Mouse (Mus musculus): Measurements from ENCODE around the gene Cdk10. TPM values are rescaled to one million over a fixed set of nuclear protein-coding genes. Genes with fewer than 3 reads are reported as not detected.

Cdk10 gene
- polyA plus RNA-seq, 1 experiment from 2014 or later = 53.3 TPM

GRCm38 (mm10) chr8:123242107-123242923 lies 17.7 kb downstream of the Cdk10 start:
- Histone ChIP-seq H3K4me1 (ENCODE audit: control insufficient read depth, insufficient read depth, low read depth, low read length) (no peaks in the 10 kb centered on the region), H3K36me3 (ENCODE audit: control insufficient read depth, insufficient read depth, low read length) (peaks cover 36% of the 10 kb centered on the region)

GRCm38 (mm10) chr8:123243053-123243452 lies 18.4 kb downstream of the Cdk10 start:
- Histone ChIP-seq H3K4me1 (ENCODE audit: control insufficient read depth, insufficient read depth, low read depth, low read length) (no peaks in the 10 kb centered on the region), H3K9me3 (ENCODE audit: control insufficient read depth, low read length) (no peaks in the 10 kb centered on the region), H3K36me3 (ENCODE audit: control insufficient read depth, insufficient read depth, low read length) (peaks cover 43% of the 10 kb centered on the region), H3K27me3 (replicated peaks; ENCODE audit: control insufficient read depth, insufficient read depth, low read length) (no peaks in the 10 kb centered on the region), H3K9ac (ENCODE audit: low read depth, low read length) (no peak overlapping the region), H3K27ac (ENCODE audit: low read depth, low read length) (no peak overlapping the region), H3K4me3 (ENCODE audit: low read length) (no peak overlapping the region), H3K4me2 (ENCODE audit: low read length) (no peak overlapping the region)
- ATAC-seq = no peak
- WGBS = 68% methylated on average over 11 of the region's 11 CpGs

More at GRCm38 (mm10) chr8:123242107-123242923, 17.7 kb downstream of the Cdk10 start:
- no peak overlapping the region for H3K9ac ChIP-seq (ENCODE audit: low read depth, low read length)
- H3K4me2 ChIP-seq (ENCODE audit: low read length) = no peak overlapping the region
- no peaks in the 10 kb centered on the region for H3K27me3 ChIP-seq (replicated peaks; ENCODE audit: control insufficient read depth, insufficient read depth, low read length)
- no peak for ATAC-seq
- no peaks in the 10 kb centered on the region for H3K9me3 ChIP-seq (ENCODE audit: control insufficient read depth, low read length)
- no peak overlapping the region for H3K4me3 ChIP-seq (ENCODE audit: low read length)
- H3K27ac ChIP-seq (ENCODE audit: low read depth, low read length) = no peak overlapping the region
- 86% methylated on average over 7 of the region's 7 CpGs for whole genome bisulfite sequencing

GRCm38 (mm10) chr8:123244382-123244781 lies 19.7 kb downstream of the Cdk10 start:
- Histone ChIP-seq H3K36me3 (ENCODE audit: control insufficient read depth, insufficient read depth, low read length) (peaks cover 52% of the 10 kb centered on the region), H3K9ac (ENCODE audit: low read depth, low read length) (no peak overlapping the region), H3K4me3 (ENCODE audit: low read length) (no peak overlapping the region), H3K4me1 (ENCODE audit: control insufficient read depth, insufficient read depth, low read depth, low read length) (no peaks in the 10 kb centered on the region), H3K27me3 (replicated peaks; ENCODE audit: control insufficient read depth, insufficient read depth, low read length) (no peaks in the 10 kb centered on the region), H3K27ac (ENCODE audit: low read depth, low read length) (no peak overlapping the region), H3K9me3 (ENCODE audit: control insufficient read depth, low read length) (no peaks in the 10 kb centered on the region), H3K4me2 (ENCODE audit: low read length) (no peak overlapping the region)
- no peak for ATAC-seq
- WGBS = 96% methylated on average over 4 of the region's 4 CpGs

- no peak for ATAC-seq
- Histone ChIP-seq H3K4me1 (ENCODE audit: control insufficient read depth, insufficient read depth, low read depth, low read length) (no peaks in the 10 kb centered on the region), H3K4me3 (ENCODE audit: low read length) (no peak overlapping the region), H3K9me3 (ENCODE audit: control insufficient read depth, low read length) (no peaks in the 10 kb centered on the region), H3K9ac (ENCODE audit: low read depth, low read length) (no peak overlapping the region), H3K4me2 (ENCODE audit: low read length) (no peak overlapping the region), H3K27ac (ENCODE audit: low read depth, low read length) (no peak overlapping the region), H3K36me3 (ENCODE audit: control insufficient read depth, insufficient read depth, low read length) (peaks cover 56% of the 10 kb centered on the region), H3K27me3 (replicated peaks; ENCODE audit: control insufficient read depth, insufficient read depth, low read length) (no peaks in the 10 kb centered on the region)
- 92% methylated on average over 12 of the region's 12 CpGs for WGBS
Observed at GRCm38 (mm10) chr8:123245543-123245942, 20.9 kb downstream of the Cdk10 start.

- H3K4me2 ChIP-seq (ENCODE audit: low read length) = no peak overlapping the region
- H3K4me1 ChIP-seq (ENCODE audit: control insufficient read depth, insufficient read depth, low read depth, low read length) = peaks cover 4% of the 10 kb centered on the region
- H3K9ac ChIP-seq (ENCODE audit: low read depth, low read length) = no peak overlapping the region
- 100% methylated on average over 6 of the region's 6 CpGs for WGBS
- H3K4me3 ChIP-seq (ENCODE audit: low read length) = no peak overlapping the region
- H3K27ac ChIP-seq (ENCODE audit: low read depth, low read length) = no peak overlapping the region
- H3K27me3 ChIP-seq (replicated peaks; ENCODE audit: control insufficient read depth, insufficient read depth, low read length) = no peaks in the 10 kb centered on the region
- H3K9me3 ChIP-seq (ENCODE audit: control insufficient read depth, low read length) = no peaks in the 10 kb centered on the region
- H3K36me3 ChIP-seq (ENCODE audit: control insufficient read depth, insufficient read depth, low read length) = peaks cover 64% of the 10 kb centered on the region
- no peak for ATAC-seq
Observed at GRCm38 (mm10) chr8:123247748-123248147, 23.1 kb downstream of the Cdk10 start.

DNA sequence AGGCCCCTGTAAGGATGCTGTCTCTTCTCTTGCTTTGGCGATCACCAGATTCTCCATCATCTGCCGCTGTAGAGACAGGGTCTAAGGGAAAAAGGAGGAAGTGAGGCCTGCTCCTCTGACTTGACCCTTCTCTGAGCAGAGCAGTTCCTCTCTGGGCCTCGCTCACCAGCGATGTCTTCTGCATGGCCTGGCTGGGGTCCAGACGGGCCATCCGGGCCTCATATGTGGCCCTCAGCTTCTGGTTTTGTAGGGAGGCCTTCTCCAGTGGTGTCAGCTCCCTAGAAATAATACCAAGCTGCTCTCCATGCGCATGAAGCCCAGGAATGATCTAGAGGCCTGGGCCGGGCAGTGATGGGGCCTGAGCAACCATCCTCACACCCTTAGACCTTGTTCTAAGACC lies 24.0 kb downstream of the Cdk10 start:
- WGBS = 93% methylated on average over 8 of the region's 8 CpGs
- Histone ChIP-seq H3K4me2 (ENCODE audit: low read length) (no peak overlapping the region), H3K9ac (ENCODE audit: low read depth, low read length) (no peak overlapping the region), H3K4me3 (ENCODE audit: low read length) (no peak overlapping the region), H3K27me3 (replicated peaks; ENCODE audit: control insufficient read depth, insufficient read depth, low read length) (no peaks in the 10 kb centered on the region), H3K4me1 (ENCODE audit: control insufficient read depth, insufficient read depth, low read depth, low read length) (peaks cover 10% of the 10 kb centered on the region), H3K27ac (ENCODE audit: low read depth, low read length) (no peak overlapping the region), H3K9me3 (ENCODE audit: control insufficient read depth, low read length) (no peaks in the 10 kb centered on the region), H3K36me3 (ENCODE audit: control insufficient read depth, insufficient read depth, low read length) (peaks cover 62% of the 10 kb centered on the region)
- no peak for ATAC-seq

DNA sequence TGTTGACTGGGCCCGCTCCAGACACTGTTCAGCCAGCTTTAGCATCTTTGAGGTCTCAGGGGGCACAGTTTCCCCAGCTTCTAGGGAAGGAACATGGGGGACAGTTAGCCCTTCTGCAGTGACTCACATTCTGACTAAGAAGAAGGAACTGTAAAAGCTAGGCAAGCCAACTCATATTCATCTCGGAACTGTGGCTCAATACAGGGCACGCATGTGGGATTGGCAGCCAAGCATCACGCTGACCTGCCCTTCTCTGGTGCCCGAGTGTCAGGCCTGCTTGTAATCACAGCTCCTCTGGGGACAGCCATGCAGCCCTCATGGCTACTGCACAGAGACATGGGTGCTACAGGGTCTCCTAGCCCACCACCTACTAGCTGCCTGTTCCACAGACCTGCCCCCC lies 26.3 kb downstream of the Cdk10 start:
- Histone ChIP-seq H3K36me3 (ENCODE audit: control insufficient read depth, insufficient read depth, low read length) (peaks cover 41% of the 10 kb centered on the region), H3K27me3 (replicated peaks; ENCODE audit: control insufficient read depth, insufficient read depth, low read length) (no peaks in the 10 kb centered on the region), H3K4me1 (ENCODE audit: control insufficient read depth, insufficient read depth, low read depth, low read length) (peaks cover 21% of the 10 kb centered on the region), H3K4me3 (ENCODE audit: low read length) (no peak overlapping the region), H3K9me3 (ENCODE audit: control insufficient read depth, low read length) (no peaks in the 10 kb centered on the region), H3K27ac (ENCODE audit: low read depth, low read length) (no peak overlapping the region), H3K9ac (ENCODE audit: low read depth, low read length) (no peak overlapping the region), H3K4me2 (ENCODE audit: low read length) (no peak overlapping the region)
- no peak for ATAC-seq
- 95% methylated on average over 5 of the region's 5 CpGs for WGBS

- H3K4me2 ChIP-seq (ENCODE audit: low read length) = peak overlapping the region; percentile 72
- H3K36me3 ChIP-seq (ENCODE audit: control insufficient read depth, insufficient read depth, low read length) = peaks cover 35% of the 10 kb centered on the region
- peaks cover 28% of the 10 kb centered on the region for H3K4me1 ChIP-seq (ENCODE audit: control insufficient read depth, insufficient read depth, low read depth, low read length)
- H3K27ac ChIP-seq (ENCODE audit: low read depth, low read length) = peak overlapping the region; percentile 92; the same call in 1 of the 2 replicates
- no peak for ATAC-seq
- peak overlapping the region; percentile 99 for H3K9ac ChIP-seq (ENCODE audit: low read depth, low read length)
- H3K27me3 ChIP-seq (replicated peaks; ENCODE audit: control insufficient read depth, insufficient read depth, low read length) = no peaks in the 10 kb centered on the region
- H3K4me3 ChIP-seq (ENCODE audit: low read length) = peak overlapping the region; percentile 98
- no peaks in the 10 kb centered on the region for H3K9me3 ChIP-seq (ENCODE audit: control insufficient read depth, low read length)
- WGBS = 66% methylated on average over 4 of the region's 4 CpGs
Observed at GRCm38 (mm10) chr8:123252925-123253324, 28.3 kb downstream of the Cdk10 start.

DNA sequence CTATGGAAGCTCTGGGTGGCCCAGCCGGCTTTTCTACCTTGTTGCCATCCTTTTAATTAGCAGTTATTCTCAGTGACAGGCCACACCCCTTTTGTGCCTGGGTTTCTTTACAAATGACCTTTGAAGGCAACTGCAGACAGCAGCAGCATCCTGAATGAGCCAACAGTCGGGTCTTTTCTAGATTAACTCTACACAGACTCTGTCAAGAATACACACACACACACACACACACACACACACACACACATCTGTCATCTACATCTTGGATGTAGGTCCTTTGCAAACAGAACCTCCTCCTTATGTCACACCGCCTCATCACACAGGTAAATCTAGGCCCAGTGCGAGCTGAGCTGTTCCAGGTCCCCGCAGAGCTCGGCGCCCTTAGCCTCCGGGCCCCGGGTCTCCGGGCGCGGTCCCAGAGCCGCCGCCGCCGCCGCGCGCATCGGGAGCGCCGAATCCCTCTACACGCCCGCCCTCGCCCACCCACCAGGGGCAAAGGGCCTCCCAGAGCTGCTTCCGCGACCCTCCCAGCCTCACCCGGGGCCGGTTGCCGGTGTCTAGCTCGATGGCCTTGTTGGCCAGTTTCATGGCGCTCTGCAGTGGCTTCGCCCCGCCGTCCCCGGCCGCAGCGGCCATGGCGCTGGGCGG lies 28.9 kb downstream of the Cdk10 start:
- H3K9me3 ChIP-seq (ENCODE audit: control insufficient read depth, low read length) = no peaks in the 10 kb centered on the region
- H3K36me3 ChIP-seq (ENCODE audit: control insufficient read depth, insufficient read depth, low read length) = peaks cover 32% of the 10 kb centered on the region
- peak overlapping the region; percentile 92 for H3K27ac ChIP-seq (ENCODE audit: low read depth, low read length)
- H3K9ac ChIP-seq (ENCODE audit: low read depth, low read length) = peak overlapping the region; percentile 99
- 0% methylated on average over 39 of the region's 40 CpGs for WGBS
- H3K4me3 ChIP-seq (ENCODE audit: low read length) = peak overlapping the region; percentile 98
- ATAC-seq = peak; percentile 65
- H3K27me3 ChIP-seq (replicated peaks; ENCODE audit: control insufficient read depth, insufficient read depth, low read length) = no peaks in the 10 kb centered on the region
- peak overlapping the region; percentile 72 for H3K4me2 ChIP-seq (ENCODE audit: low read length)
- H3K4me1 ChIP-seq (ENCODE audit: control insufficient read depth, insufficient read depth, low read depth, low read length) = peaks cover 28% of the 10 kb centered on the region
